Mouse (Mus musculus) thymus, adult 2 months (tissue): ENCODE data around the gene Pla2g5. TPM values are rescaled to one million over a fixed set of nuclear protein-coding genes. Genes with fewer than 3 reads are reported as not detected.
"Not testable (repeated sequence)": the region's sequence is repeated elsewhere in the genome, so short reads cannot be mapped to it uniquely, and the experiment has no call there.

Source experiments
- DNase-seq: peaks from one replicate; pipeline ENCODE4 v3.0.0; 2021
- H3K27ac ChIP-seq: fragments of 200-500 bp; 2 replicates; pipeline ENCODE4 v1.5.1; 2012; ENCODE audit warnings: low read length, control low read depth; ENCODE audit not compliant: control insufficient read depth, insufficient read depth
- H3K27me3 ChIP-seq: fragments of 200-500 bp; 2 replicates; pipeline ENCODE4 v1.6.1; 2012; ENCODE audit warnings: mild to moderate bottlenecking, low read length, moderate library complexity, mixed read lengths; ENCODE audit not compliant: control insufficient read depth, insufficient read depth
- H3K36me3 ChIP-seq: fragments of 200-500 bp; 2 replicates; pipeline ENCODE4 v1.6.1; 2012; ENCODE audit warnings: mild to moderate bottlenecking, low read length, moderate library complexity; ENCODE audit not compliant: control insufficient read depth, insufficient read depth
- H3K4me1 ChIP-seq: fragments of 200-500 bp; replicated peaks from 2 replicates; pipeline ENCODE4 v1.6.1; 2012; ENCODE audit warnings: low read length; ENCODE audit not compliant: control insufficient read depth, insufficient read depth
- H3K4me3 ChIP-seq: fragments of 200-500 bp; 2 replicates; pipeline ENCODE4 v1.5.1; 2012; ENCODE audit warnings: mild to moderate bottlenecking, low read length, control low read depth, moderate library complexity; ENCODE audit not compliant: control insufficient read depth, insufficient read depth
- CTCF ChIP-seq: fragments of 200-500 bp; IDR thresholded peaks from 2 replicates; pipeline ENCODE4 v1.5.1; 2012; ENCODE audit warnings: mild to moderate bottlenecking, control low read depth, low read length, moderate library complexity, borderline replicate concordance; ENCODE audit not compliant: control insufficient read depth, poor library complexity, insufficient read depth; ENCODE audit errors: extremely low read depth
- POLR2A ChIP-seq: fragments of 200-500 bp; IDR thresholded peaks from 2 replicates; pipeline ENCODE4 v1.6.1; 2012; ENCODE audit warnings: mild to moderate bottlenecking, low read length, control low read depth, moderate library complexity; ENCODE audit not compliant: control insufficient read depth, poor library complexity, insufficient read depth; ENCODE audit errors: extremely low read depth
- WGBS: fragments of 180-500 bp; shearing (Covaris S2); methylation state at CpG from one replicate; pipeline ENCODE4 v1.1.7; 2018; 5-methylcytosine and 5-hydroxymethylcytosine counted together
- polyA plus RNA-seq: library from polyadenylated mRNA; depleted of rRNA; stranded (reverse); fragments of >200 nt; gene quantifications from 2 replicates; pipeline ENCODE4 v1.2.3, GENCODE M21; 2012; rRNA removed

Gene Pla2g5
- 1.1 and 11.5 TPM in 2 replicates for polyA plus RNA-seq

DNA sequence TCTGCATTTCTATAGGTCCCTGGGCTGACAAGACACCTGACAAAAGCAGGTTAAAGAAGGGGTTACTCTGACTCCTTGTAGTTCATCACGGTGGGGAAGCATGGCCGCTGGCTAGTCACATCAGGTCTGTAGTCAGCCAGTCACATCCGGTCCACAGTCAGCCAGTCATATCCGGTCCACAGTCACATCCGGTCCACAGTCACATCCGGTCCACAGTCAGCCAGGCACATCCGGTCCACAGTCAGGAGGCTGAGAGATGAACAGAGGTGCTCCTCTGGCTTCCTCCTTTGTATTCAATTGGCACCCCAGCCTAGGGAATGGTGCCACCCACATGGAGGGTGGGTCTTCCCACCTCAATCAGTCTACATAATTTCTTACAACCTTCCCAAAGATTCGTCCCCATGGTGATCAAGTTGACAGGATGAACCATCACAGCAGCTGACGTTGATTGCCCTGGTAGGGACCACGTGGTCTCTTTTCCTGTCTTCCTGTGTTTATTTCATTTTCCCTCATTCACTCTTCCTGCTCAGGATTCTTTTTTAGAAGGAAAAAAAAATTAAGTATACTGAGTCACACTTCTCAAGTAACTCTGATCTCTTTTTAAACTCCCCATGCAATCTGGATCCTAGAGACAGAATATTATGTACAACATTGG is at the start of gene Pla2g5:
Pla2g5 (minus strand) TSS at position 139 of the 655 bp plus-strand sequence.
- 55% methylated on average over 10 of the region's 10 CpGs for WGBS
- H3K36me3 ChIP-seq, result no peaks in the 10 kb centered on the region
- H3K4me1 ChIP-seq, result no peaks in the 10 kb centered on the region
- H3K4me3 ChIP-seq, result no peak within 1 kb of the TSS
- no peaks in the 10 kb centered on the region; the same call in 1 of the 2 replicates for H3K27me3 ChIP-seq
- DNase-seq, result no peak
- H3K27ac ChIP-seq, result no peak within 1 kb of the TSS
- TF ChIP-seq POLR2A, result no peak
- TF ChIP-seq CTCF, result no peak

DNA sequence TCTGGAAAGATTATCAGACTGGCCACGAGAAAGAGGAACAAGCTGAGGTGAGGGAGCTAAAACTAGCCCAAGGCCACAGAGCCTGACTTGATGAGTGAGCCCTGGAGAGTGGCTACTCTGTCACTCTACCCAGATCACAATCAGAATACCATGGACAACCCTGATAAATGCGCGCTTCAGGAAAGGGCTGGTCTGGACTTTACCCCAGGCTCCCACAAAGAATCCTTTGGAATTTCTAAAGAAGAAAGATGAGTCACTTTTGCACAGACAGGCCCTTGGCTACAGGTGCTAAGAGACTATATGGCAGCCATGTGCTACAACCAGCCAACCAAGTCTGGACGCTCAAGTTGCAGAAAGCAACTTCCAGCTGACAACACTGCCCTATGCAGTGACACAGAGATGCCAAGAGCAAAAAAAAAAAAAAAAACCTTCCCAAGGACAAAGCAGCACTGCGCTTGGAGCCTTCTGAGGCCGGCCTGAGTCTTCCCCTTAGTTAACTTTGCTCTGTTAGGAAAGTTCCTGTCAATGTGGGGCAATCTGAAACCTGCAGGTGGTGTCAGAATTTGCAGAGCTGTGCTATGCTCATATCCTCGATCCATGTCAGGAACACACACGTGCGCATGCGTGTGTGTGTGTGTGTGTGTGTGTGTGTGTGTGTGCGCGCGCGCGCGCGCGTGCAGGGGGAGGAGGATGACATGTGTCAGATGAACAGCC is 42.5 kb upstream of the Pla2g5 start:
- no peaks in the 10 kb centered on the region for H3K27me3 ChIP-seq
- no peak overlapping the region for H3K4me3 ChIP-seq
- TF ChIP-seq CTCF (no peak), POLR2A (no peak)
- no peaks in the 10 kb centered on the region for H3K4me1 ChIP-seq
- DNase-seq, result no peak
- WGBS, result 93% methylated on average over 18 of the region's 18 CpGs
- H3K36me3 ChIP-seq, result peaks cover 14% of the 10 kb centered on the region
- no peak overlapping the region for H3K27ac ChIP-seq

DNA sequence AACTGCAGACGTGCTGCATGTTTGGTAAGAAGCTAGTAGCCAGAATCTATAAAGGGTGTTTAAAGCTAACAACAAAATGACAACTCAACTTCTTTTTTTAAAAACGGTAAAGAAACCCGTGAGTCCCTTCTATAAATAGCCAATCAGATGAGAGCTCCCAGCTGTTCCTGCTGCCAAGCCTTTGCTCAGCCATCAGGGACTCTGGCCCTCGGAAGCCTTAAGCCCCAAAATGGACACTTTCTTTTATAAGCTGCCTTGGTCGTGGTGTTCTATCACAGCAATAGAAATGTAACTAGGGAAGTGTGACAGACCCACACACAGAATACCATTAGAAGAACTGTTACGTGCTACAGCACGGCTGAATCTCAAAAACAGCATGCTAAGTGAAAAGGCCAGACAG is 36.1 kb upstream of the Pla2g5 start:
- no peaks in the 10 kb centered on the region for H3K27me3 ChIP-seq
- no peak overlapping the region for H3K4me3 ChIP-seq
- no peaks in the 10 kb centered on the region for H3K4me1 ChIP-seq
- no peak for TF ChIP-seq POLR2A
- TF ChIP-seq CTCF, result no peak
- no peak overlapping the region for H3K27ac ChIP-seq
- H3K36me3 ChIP-seq, result peaks cover 20% of the 10 kb centered on the region
- 89% methylated on average over 7 of the region's 7 CpGs for WGBS
- no peak for DNase-seq

DNA sequence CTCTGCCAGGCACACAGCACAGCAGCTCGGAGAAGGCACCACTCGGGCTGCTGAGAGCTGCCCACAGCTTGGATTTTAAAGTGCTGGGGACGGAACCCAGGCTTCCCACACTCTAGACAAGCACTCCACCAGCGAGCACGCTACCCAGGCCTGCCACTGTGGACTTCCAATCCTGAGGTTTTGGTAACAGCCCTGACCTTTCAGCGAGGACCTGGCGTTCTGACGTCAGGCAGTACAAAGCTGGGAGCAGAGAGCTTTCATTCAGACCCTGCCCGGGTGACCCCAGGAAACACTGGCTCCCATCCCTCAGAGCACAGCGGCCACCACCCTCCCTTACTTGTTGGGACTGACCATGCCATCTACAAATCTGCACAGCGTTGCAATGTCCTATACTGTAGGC is 30.5 kb upstream of the Pla2g5 start:
- not testable (repeated sequence) for DNase-seq, H3K27ac ChIP-seq, H3K4me3 ChIP-seq, H3K27me3 ChIP-seq, H3K4me1 ChIP-seq
- 97% methylated on average over 11 of the region's 11 CpGs for WGBS
- H3K36me3 ChIP-seq, result peaks cover 15% of the 10 kb centered on the region

DNA sequence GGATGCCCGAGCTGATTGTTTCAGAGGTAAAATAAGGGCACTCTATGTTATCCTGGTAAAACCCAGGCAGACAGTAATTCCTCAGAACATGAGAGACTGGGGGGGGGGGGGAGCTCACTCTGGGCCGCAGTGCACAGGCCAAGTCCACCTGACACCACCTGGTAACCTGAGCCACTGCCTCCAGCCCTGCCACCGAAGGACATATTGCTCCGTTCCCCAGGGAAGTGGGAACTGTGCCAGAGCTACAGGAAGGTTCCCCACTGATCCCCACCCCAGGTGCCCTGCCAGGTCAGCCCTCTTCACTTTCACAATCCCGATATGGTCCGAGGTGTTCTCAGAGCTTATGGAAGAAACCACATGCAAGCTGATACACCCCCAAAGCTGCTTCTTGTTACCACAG is 29.4 kb upstream of the Pla2g5 start:
- Histone ChIP-seq H3K4me3 (no peak overlapping the region), H3K36me3 (peaks cover 11% of the 10 kb centered on the region), H3K27ac (no peak overlapping the region), H3K27me3 (no peaks in the 10 kb centered on the region), H3K4me1 (no peaks in the 10 kb centered on the region)
- TF ChIP-seq CTCF (no peak), POLR2A (no peak)
- WGBS, result 92% methylated on average over 6 of the region's 6 CpGs
- no peak for DNase-seq

DNA sequence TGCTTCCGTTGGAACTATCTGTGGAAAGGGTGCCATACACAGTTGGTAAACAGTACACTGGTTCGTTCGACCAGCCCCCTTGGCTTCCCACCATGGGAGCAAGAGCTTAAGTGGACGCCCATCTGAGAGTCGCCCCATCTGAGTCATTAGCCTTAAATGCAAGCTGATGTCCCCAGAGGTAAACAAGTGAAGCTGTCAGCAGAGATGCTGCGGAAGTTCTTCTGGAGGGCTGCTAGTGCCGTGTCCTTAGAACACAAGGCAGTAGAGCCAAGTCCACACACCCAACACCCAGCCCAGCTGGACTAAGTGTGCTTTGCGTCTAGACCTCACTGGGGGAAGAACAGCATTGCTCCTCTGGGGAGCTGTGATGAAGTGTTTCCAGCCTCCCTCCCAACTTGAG is 26.4 kb upstream of the Pla2g5 start:
- Histone ChIP-seq H3K36me3 (no peaks in the 10 kb centered on the region), H3K4me3 (no peak overlapping the region), H3K4me1 (no peaks in the 10 kb centered on the region), H3K27me3 (no peaks in the 10 kb centered on the region), H3K27ac (no peak overlapping the region)
- TF ChIP-seq POLR2A, result no peak
- TF ChIP-seq CTCF, result no peak
- WGBS, result 91% methylated on average over 8 of the region's 8 CpGs
- no peak for DNase-seq

DNA sequence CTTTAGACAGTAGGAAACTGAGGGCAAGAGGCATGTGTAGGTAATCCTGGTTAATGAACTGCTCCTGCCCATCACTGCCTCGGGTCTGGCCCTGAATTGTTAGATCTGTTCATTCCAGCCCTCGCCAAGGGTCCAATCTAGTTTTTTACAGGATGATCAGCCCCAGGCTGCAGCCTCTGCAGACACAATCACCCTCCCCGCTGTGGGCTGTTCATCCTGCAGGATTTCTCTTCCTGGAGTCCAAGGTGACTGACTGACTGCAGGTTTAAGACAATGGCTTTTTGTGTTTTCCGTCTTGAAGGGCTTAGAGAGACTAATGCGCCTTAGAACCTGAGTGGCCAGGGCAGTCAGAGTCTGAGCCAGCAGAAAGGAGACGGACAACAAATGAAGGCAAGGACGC is 25.9 kb upstream of the Pla2g5 start:
- H3K36me3 ChIP-seq, result no peaks in the 10 kb centered on the region
- no peak overlapping the region for H3K4me3 ChIP-seq
- TF ChIP-seq POLR2A (no peak), CTCF (no peak)
- WGBS, result 85% methylated on average over 7 of the region's 7 CpGs
- H3K27ac ChIP-seq, result no peak overlapping the region
- no peaks in the 10 kb centered on the region for H3K27me3 ChIP-seq
- no peaks in the 10 kb centered on the region for H3K4me1 ChIP-seq
- no peak for DNase-seq
